Mouse (Mus musculus): ENCODE measurements around the gene Creg2. TPM values are rescaled to one million over a fixed set of nuclear protein-coding genes. Genes with fewer than 3 reads are reported as not detected.
"Not testable (repeated sequence)": the region's sequence is repeated elsewhere in the genome, so short reads cannot be mapped to it uniquely, and the experiment has no call there.

Creg2 gene
- polyA plus RNA-seq, 2 experiments, result 0.14 to 0.15 TPM

DNA sequence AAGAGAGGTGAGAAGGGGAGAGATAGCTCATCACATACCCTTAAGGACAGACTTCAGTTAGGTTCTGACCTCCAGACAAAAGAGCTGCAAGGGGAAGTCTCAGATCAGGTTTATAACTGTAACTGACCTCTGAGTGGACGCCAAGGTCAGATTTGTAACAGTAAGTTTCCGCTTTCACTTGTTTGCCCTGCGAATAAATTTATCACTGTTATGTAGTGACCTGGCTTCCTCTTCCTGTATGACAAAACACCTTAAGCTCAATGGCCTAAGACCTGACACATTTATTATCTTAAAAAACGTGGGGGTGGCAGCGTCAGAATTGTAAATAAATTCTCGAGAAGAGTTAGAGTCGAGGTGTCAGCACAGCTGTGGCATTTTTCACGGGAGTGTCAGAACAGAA, 42.7 kb downstream of the Creg2 start:
- Histone ChIP-seq H3K27me3 (ENCODE audit: control insufficient read depth, insufficient read depth, low read length) (no peaks in the 10 kb centered on the region), H3K27ac (replicated peaks; ENCODE audit: low read depth, low read length) (no peak overlapping the region), H3K36me3 (ENCODE audit: control insufficient read depth, insufficient read depth, low read length) (no peaks in the 10 kb centered on the region), H3K9ac (ENCODE audit: low read depth, low read length, severe bottlenecking) (no peak overlapping the region), H3K9me3 (ENCODE audit: control insufficient read depth, low read length) (no peaks in the 10 kb centered on the region), H3K4me2 (replicated peaks; ENCODE audit: low read depth, low read length, severe bottlenecking) (no peak overlapping the region), H3K4me3 (replicated peaks; ENCODE audit: low read length) (no peak overlapping the region), H3K4me1 (ENCODE audit: control insufficient read depth, insufficient read depth, low read length) (no peaks in the 10 kb centered on the region)
- no peak for ATAC-seq (ENCODE audit: low FRiP score, low read depth)
- no peak for DNase-seq (ENCODE audit: low spot score)
- TF ChIP-seq POLR2A (IDR thresholded peaks at IDR 0.05; ENCODE audit: borderline replicate concordance, extremely low read depth, insufficient read depth, insufficient read length), result no peak
- 33% methylated on average over 8 of the region's 8 CpGs for WGBS

DNA sequence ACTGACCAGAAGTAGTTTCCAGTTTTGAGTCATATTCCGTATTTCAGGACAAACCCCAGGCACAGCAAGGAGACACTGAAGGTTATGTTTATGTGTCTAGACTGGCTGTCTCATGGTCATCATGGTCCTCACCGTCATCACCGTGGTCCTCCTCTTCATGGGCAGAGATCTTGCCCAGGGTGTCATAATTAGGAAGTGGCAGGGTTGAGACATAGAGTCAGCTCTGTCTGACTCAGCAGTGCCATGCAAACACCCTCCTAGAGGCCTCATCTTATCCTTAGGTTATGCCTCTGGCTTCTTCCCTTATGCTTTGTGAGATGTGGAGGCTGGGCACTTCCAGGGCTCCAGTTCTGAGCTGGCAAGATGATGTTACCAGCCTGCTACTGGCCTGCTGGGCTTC, 48.8 kb downstream of the Creg2 start:
- TF ChIP-seq POLR2A (IDR thresholded peaks at IDR 0.05; ENCODE audit: borderline replicate concordance, extremely low read depth, insufficient read depth, insufficient read length), result no peak
- Histone ChIP-seq H3K9me3 (ENCODE audit: control insufficient read depth, low read length) (no peaks in the 10 kb centered on the region), H3K4me2 (replicated peaks; ENCODE audit: low read depth, low read length, severe bottlenecking) (no peak overlapping the region), H3K4me1 (ENCODE audit: control insufficient read depth, insufficient read depth, low read length) (peaks cover 2% of the 10 kb centered on the region; the same call in 1 of the 2 replicates), H3K27ac (replicated peaks; ENCODE audit: low read depth, low read length) (no peak overlapping the region), H3K4me3 (replicated peaks; ENCODE audit: low read length) (no peak overlapping the region), H3K36me3 (ENCODE audit: control insufficient read depth, insufficient read depth, low read length) (no peaks in the 10 kb centered on the region), H3K27me3 (ENCODE audit: control insufficient read depth, insufficient read depth, low read length) (no peaks in the 10 kb centered on the region), H3K9ac (ENCODE audit: low read depth, low read length, severe bottlenecking) (no peak overlapping the region)
- ATAC-seq (ENCODE audit: low FRiP score, low read depth), result no peak
- WGBS, result 100% methylated on average over 3 of the region's 3 CpGs
- DNase-seq (ENCODE audit: low spot score), result no peak

DNA sequence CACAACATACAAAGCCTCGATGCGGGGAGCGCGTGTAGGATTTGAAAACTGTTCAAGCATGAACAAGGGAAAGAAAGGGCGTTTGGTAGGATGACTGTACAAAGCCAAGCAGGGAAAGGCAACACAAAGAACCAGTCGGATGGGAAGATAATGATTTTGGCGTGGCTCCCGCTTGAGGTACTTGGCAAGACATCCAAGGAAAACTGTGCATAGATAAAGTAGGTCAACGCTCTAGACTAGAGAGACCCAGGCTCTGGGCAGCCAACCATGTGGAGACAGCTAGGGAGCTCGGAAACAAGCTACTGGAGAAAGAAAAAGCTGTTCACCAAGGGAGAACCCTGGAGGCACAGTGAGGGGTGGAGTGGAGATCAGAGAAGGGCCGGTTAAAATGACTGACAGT, 52.5 kb downstream of the Creg2 start:
- DNase-seq (ENCODE audit: low spot score), result no peak
- Histone ChIP-seq H3K4me3 (replicated peaks; ENCODE audit: low read length) (no peak overlapping the region), H3K27me3 (ENCODE audit: control insufficient read depth, insufficient read depth, low read length) (no peaks in the 10 kb centered on the region), H3K36me3 (ENCODE audit: control insufficient read depth, insufficient read depth, low read length) (no peaks in the 10 kb centered on the region), H3K9ac (ENCODE audit: low read depth, low read length, severe bottlenecking) (no peak overlapping the region), H3K9me3 (ENCODE audit: control insufficient read depth, low read length) (no peaks in the 10 kb centered on the region), H3K27ac (replicated peaks; ENCODE audit: low read depth, low read length) (no peak overlapping the region), H3K4me2 (replicated peaks; ENCODE audit: low read depth, low read length, severe bottlenecking) (no peak overlapping the region), H3K4me1 (ENCODE audit: control insufficient read depth, insufficient read depth, low read length) (peaks cover 2% of the 10 kb centered on the region; the same call in 1 of the 2 replicates)
- WGBS, result 77% methylated on average over 11 of the region's 11 CpGs
- no peak for ATAC-seq (ENCODE audit: low FRiP score, low read depth)
- TF ChIP-seq POLR2A (IDR thresholded peaks at IDR 0.05; ENCODE audit: borderline replicate concordance, extremely low read depth, insufficient read depth, insufficient read length), result no peak

DNA sequence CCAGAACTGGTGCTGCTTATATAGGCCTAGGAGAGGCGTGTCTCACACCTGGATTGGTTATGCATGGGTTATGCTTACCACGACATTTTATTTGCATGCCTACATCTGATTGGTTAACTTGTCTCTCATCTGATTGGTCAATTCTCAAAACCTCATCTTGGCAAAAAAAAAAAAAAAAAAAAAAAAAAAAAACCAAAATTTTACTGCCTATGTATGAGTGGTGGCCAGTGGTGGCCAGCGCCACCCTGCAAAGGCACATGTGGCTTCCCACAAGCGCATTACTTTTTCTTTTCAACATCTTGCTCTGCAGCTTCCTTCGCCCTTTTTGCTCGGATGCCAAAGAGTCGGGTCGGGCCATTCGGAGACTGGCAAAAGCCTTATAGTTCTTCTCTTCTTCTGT, 54.1 kb downstream of the Creg2 start:
- not testable (repeated sequence) for H3K4me1 ChIP-seq (ENCODE audit: control insufficient read depth, insufficient read depth, low read length); H3K27ac ChIP-seq (replicated peaks; ENCODE audit: low read depth, low read length); H3K4me2 ChIP-seq (replicated peaks; ENCODE audit: low read depth, low read length, severe bottlenecking); H3K9ac ChIP-seq (ENCODE audit: low read depth, low read length, severe bottlenecking); DNase-seq (ENCODE audit: low spot score); H3K4me3 ChIP-seq (replicated peaks; ENCODE audit: low read length); H3K36me3 ChIP-seq (ENCODE audit: control insufficient read depth, insufficient read depth, low read length); H3K27me3 ChIP-seq (ENCODE audit: control insufficient read depth, insufficient read depth, low read length); H3K9me3 ChIP-seq (ENCODE audit: control insufficient read depth, low read length); ATAC-seq (ENCODE audit: low FRiP score, low read depth)
- 92% methylated on average over 9 of the region's 9 CpGs for WGBS

DNA sequence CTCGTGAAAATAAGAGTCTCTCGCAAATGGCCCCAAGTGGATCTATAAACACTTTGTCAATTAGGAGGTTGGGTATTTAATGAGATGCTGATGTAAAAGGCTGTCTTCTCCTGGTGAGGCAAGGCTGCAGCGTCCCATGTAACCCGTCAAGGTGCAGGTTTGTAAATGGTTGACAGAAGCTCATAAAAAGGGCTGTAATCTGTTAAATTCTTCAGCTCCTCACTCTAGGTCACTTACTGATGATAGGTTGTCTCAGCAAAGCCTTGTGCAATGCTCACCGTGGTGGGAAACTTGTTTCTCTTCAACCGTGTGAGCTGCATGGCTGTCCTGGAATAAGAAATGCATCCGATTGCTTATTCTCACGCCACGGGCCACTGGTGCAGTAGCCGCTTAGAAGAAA, 57.4 kb downstream of the Creg2 start:
- TF ChIP-seq POLR2A (IDR thresholded peaks at IDR 0.05; ENCODE audit: borderline replicate concordance, extremely low read depth, insufficient read depth, insufficient read length), result no peak
- WGBS, result 42% methylated on average over 10 of the region's 10 CpGs
- Histone ChIP-seq H3K4me3 (replicated peaks; ENCODE audit: low read length) (no peak overlapping the region), H3K4me1 (ENCODE audit: control insufficient read depth, insufficient read depth, low read length) (no peaks in the 10 kb centered on the region), H3K4me2 (replicated peaks; ENCODE audit: low read depth, low read length, severe bottlenecking) (no peak overlapping the region), H3K9ac (ENCODE audit: low read depth, low read length, severe bottlenecking) (no peak overlapping the region), H3K27me3 (ENCODE audit: control insufficient read depth, insufficient read depth, low read length) (no peaks in the 10 kb centered on the region), H3K27ac (replicated peaks; ENCODE audit: low read depth, low read length) (no peak overlapping the region), H3K36me3 (ENCODE audit: control insufficient read depth, insufficient read depth, low read length) (no peaks in the 10 kb centered on the region), H3K9me3 (ENCODE audit: control insufficient read depth, low read length) (no peaks in the 10 kb centered on the region)
- DNase-seq (ENCODE audit: low spot score), result no peak
- ATAC-seq (ENCODE audit: low FRiP score, low read depth), result no peak

DNA sequence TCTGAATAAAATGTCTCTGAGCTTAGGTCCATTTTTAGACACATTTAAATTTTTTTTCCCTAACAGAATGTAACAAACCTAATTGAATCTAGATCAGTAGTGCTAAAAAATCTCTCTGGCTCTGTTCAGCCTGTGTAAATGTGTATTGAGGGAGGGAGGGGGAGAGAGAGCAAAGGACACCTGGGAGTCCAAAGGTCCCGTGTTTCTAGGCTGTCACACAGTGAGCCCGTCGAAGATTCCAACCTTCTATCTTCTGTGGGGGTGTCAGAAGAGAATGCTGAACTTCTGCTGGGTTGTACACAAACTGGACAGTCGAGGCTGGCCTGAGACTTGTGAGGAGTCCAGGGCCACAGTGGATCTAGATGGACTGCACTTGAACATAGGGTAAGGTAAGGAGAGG, 59.2 kb downstream of the Creg2 start:
- no peak overlapping the region for H3K9ac ChIP-seq (ENCODE audit: low read depth, low read length, severe bottlenecking)
- WGBS, result 74% methylated on average over 4 of the region's 4 CpGs
- H3K4me2 ChIP-seq (replicated peaks; ENCODE audit: low read depth, low read length, severe bottlenecking), result no peak overlapping the region
- DNase-seq (ENCODE audit: low spot score), result no peak
- no peaks in the 10 kb centered on the region for H3K9me3 ChIP-seq (ENCODE audit: control insufficient read depth, low read length)
- no peak overlapping the region for H3K4me3 ChIP-seq (replicated peaks; ENCODE audit: low read length)
- no peak for TF ChIP-seq POLR2A (IDR thresholded peaks at IDR 0.05; ENCODE audit: borderline replicate concordance, extremely low read depth, insufficient read depth, insufficient read length)
- ATAC-seq (ENCODE audit: low FRiP score, low read depth), result no peak
- no peaks in the 10 kb centered on the region for H3K27me3 ChIP-seq (ENCODE audit: control insufficient read depth, insufficient read depth, low read length)
- no peaks in the 10 kb centered on the region for H3K4me1 ChIP-seq (ENCODE audit: control insufficient read depth, insufficient read depth, low read length)
- no peaks in the 10 kb centered on the region for H3K36me3 ChIP-seq (ENCODE audit: control insufficient read depth, insufficient read depth, low read length)
- H3K27ac ChIP-seq (replicated peaks; ENCODE audit: low read depth, low read length), result no peak overlapping the region

DNA sequence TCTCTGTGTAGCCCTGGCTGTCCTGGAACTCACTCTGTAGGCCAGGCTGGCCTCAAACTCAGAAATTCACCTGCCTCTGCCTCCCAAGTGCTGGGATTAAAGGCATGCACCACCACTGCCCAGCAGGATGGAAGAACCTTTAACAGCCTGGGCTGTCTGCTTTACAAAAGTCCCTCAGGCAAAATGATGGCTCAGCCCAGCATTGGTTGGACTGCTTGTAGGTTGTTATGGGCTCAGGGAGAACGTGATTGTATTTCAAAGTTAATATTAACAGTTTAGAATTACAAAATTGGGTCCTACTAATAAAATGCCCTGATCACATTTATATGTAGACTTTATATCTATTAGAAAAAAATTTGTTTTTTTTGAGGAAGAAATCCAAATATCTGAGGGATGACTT, 59.7 kb downstream of the Creg2 start:
- H3K4me3 ChIP-seq (replicated peaks; ENCODE audit: low read length); ATAC-seq (ENCODE audit: low FRiP score, low read depth); H3K36me3 ChIP-seq (ENCODE audit: control insufficient read depth, insufficient read depth, low read length); H3K9ac ChIP-seq (ENCODE audit: low read depth, low read length, severe bottlenecking); H3K27ac ChIP-seq (replicated peaks; ENCODE audit: low read depth, low read length); H3K4me1 ChIP-seq (ENCODE audit: control insufficient read depth, insufficient read depth, low read length); H3K4me2 ChIP-seq (replicated peaks; ENCODE audit: low read depth, low read length, severe bottlenecking); H3K27me3 ChIP-seq (ENCODE audit: control insufficient read depth, insufficient read depth, low read length); DNase-seq (ENCODE audit: low spot score); H3K9me3 ChIP-seq (ENCODE audit: control insufficient read depth, low read length): not testable (repeated sequence)
- 50% methylated on average over 1 of the region's 1 CpGs for WGBS

All from limb, embryonic 14.5 days (tissue).